Mouse (Mus musculus) CD4-positive naive resting alpha-beta T cell, adult 76 days (primary cell): ENCODE measurements around the gene Csf3r. TPM values are rescaled to one million over a fixed set of nuclear protein-coding genes. Genes with fewer than 3 reads are reported as not detected.

Source experiments
- total RNA-seq: library from RNA; stranded (reverse); gene quantifications from one replicate; pipeline ENCODE4 v1.2.4, GENCODE M21; 2023

Gene Csf3r
- total RNA-seq = 4.3 TPM

GRCm38 (mm10) chr4:126024303-126024900 is at the start of gene Csf3r:
TSS of gene Csf3r (plus strand) at chr4:126024550.

GRCm38 (mm10) chr4:126046851-126047585 is 22.7 kb downstream of the Csf3r start, which contains the start of gene Mrps15:
TSS of gene Mrps15 (plus strand) at chr4:126046925.

GRCm38 (mm10) chr4:126058134-126058996 is 34.0 kb downstream of the Csf3r start, which contains the start of gene Oscp1:
TSS of gene Oscp1 (plus strand) at chr4:126058565.

Other genes with a start within 250 kb of the Csf3r start
- 50.0 TPM for gene Mrps15, start 22.4 kb downstream of the Csf3r start, total RNA-seq
- gene Oscp1, start 34.0 kb downstream of the Csf3r start, total RNA-seq = 0.56 TPM
- 11.0 TPM for gene Lsm10, start 72.1 kb downstream of the Csf3r start, total RNA-seq
- gene Stk40, start 79.4 kb downstream of the Csf3r start, total RNA-seq = 29.0 TPM
- 13.0 TPM for gene Eva1b, start 123.2 kb downstream of the Csf3r start, total RNA-seq
- 1.3 TPM for gene Sh3d21, start 138.9 kb downstream of the Csf3r start, total RNA-seq
- gene Thrap3, start 178.2 kb downstream of the Csf3r start, total RNA-seq = 708 TPM
- 51.6 TPM for gene Map7d1, start 231.8 kb downstream of the Csf3r start, total RNA-seq
- 36.0 TPM for gene Trappc3, start 237.8 kb downstream of the Csf3r start, total RNA-seq